Mouse (Mus musculus) hindbrain, embryonic 11.5 days (tissue): Measurements from ENCODE around the gene Khsrp. TPM values are rescaled to one million over a fixed set of nuclear protein-coding genes. Genes with fewer than 3 reads are reported as not detected.

ENCODE experiments used
- ATAC-seq: fragments of 200-750 bp; cut with Nextera tagmentation; 2 replicates; pipeline ENCODE4 v1.8.0; 2017; ENCODE audit warnings: mild to moderate bottlenecking, moderate TSS enrichment, moderate library complexity; ENCODE audit not compliant: low FRiP score
- DNase-seq: peaks from one replicate; pipeline ENCODE4 v3.0.0-alpha.2; 2015; ENCODE audit warnings: low spot score
- H3K27ac ChIP-seq: fragments of 300-500 bp; sonication (generic); 2 replicates; pipeline ENCODE4 v1.5.1; 2014; ENCODE audit warnings: mild to moderate bottlenecking, low read depth, low read length
- H3K27me3 ChIP-seq: fragments of 300-500 bp; sonication (generic); 2 replicates; pipeline ENCODE4 v1.6.1; 2014; ENCODE audit warnings: mild to moderate bottlenecking, low read length, moderate library complexity, mixed read lengths; ENCODE audit not compliant: control insufficient read depth, insufficient read depth
- H3K36me3 ChIP-seq: fragments of 300-500 bp; sonication (generic); 2 replicates; pipeline ENCODE4 v1.6.1; 2014; ENCODE audit warnings: mild to moderate bottlenecking, low read length, moderate library complexity, mixed read lengths; ENCODE audit not compliant: control insufficient read depth, insufficient read depth
- H3K4me1 ChIP-seq: fragments of 300-500 bp; sonication (generic); replicated peaks from 2 replicates; pipeline ENCODE4 v1.6.1; 2014; ENCODE audit warnings: low read length, mixed read lengths; ENCODE audit not compliant: control insufficient read depth, insufficient read depth
- H3K4me2 ChIP-seq: fragments of 300-500 bp; sonication (generic); replicated peaks from 2 replicates; pipeline ENCODE4 v1.6.1; 2014; ENCODE audit warnings: mild to moderate bottlenecking, low read depth, low read length
- H3K4me3 ChIP-seq: fragments of 300-500 bp; sonication (generic); 2 replicates; pipeline ENCODE4 v1.5.1; 2014; ENCODE audit warnings: low read depth, low read length
- H3K9ac ChIP-seq: fragments of 300-500 bp; sonication (generic); 2 replicates; pipeline ENCODE4 v1.6.1; 2014; ENCODE audit warnings: low read depth, low read length
- H3K9me3 ChIP-seq: fragments of 300-500 bp; sonication (generic); 2 replicates; pipeline ENCODE4 v1.6.1; 2016; ENCODE audit warnings: low read length; ENCODE audit not compliant: control insufficient read depth
- WGBS: fragments of 180-500 bp; shearing (Covaris S2); extraction: QIAGEN DNeasy Blood & Tissue Kit; methylation state at CpG from one replicate; pipeline ENCODE4 v1.1.7; 2014; 5-methylcytosine and 5-hydroxymethylcytosine counted together
- polyA plus RNA-seq: library from polyadenylated mRNA; unstranded; fragments of >200 nt; fragmentation: Nextera tagmentation; extraction: Ambion mirVana; gene quantifications from 2 replicates; pipeline ENCODE4 v1.2.1, GENCODE M21; 2014

Khsrp gene
- polyA plus RNA-seq, 1 experiment from 2014 or later = 42.7 TPM

GRCm38 (mm10) chr17:56997029-56997667 is 34.2 kb downstream of the Khsrp start, which contains the start of gene Alkbh7:
Gene Alkbh7, plus strand, starts transcription at chr17:56997339.
- H3K36me3 ChIP-seq = peaks cover 13% of the 10 kb centered on the region; the same call in 1 of the 2 replicates
- H3K9ac ChIP-seq = peak within 1 kb of the TSS; percentile 42
- no peaks in the 10 kb centered on the region for H3K9me3 ChIP-seq
- ATAC-seq (peak; percentile 99), DNase-seq (peak; percentile 93)
- no peak within 1 kb of the TSS for H3K27ac ChIP-seq
- peak within 1 kb of the TSS; percentile 52 for H3K4me3 ChIP-seq
- no peaks in the 10 kb centered on the region for H3K27me3 ChIP-seq
- H3K4me1 ChIP-seq = peaks cover 5% of the 10 kb centered on the region; the same call in 1 of the 2 replicates
- peak within 1 kb of the TSS; percentile 55 for H3K4me2 ChIP-seq
- 1% methylated on average over 38 of the region's 38 CpGs for WGBS

- H3K4me3 ChIP-seq = no peak overlapping the region
- peaks cover 5% of the 10 kb centered on the region; the same call in 1 of the 2 replicates for H3K4me1 ChIP-seq
- no peak; the same call in 1 of the 2 replicates for ATAC-seq
- H3K4me2 ChIP-seq = no peak overlapping the region; the same call in 1 of the 2 replicates
- no peak overlapping the region for H3K9ac ChIP-seq
- H3K9me3 ChIP-seq = no peaks in the 10 kb centered on the region
- no peaks in the 10 kb centered on the region for H3K27me3 ChIP-seq
- H3K36me3 ChIP-seq = peaks cover 13% of the 10 kb centered on the region; the same call in 1 of the 2 replicates
- WGBS = 77% methylated on average over 2 of the region's 2 CpGs
- no peak overlapping the region for H3K27ac ChIP-seq
- no peak for DNase-seq
Observed at GRCm38 (mm10) chr17:56996506-56996905, 34.8 kb downstream of the Khsrp start.

DNA sequence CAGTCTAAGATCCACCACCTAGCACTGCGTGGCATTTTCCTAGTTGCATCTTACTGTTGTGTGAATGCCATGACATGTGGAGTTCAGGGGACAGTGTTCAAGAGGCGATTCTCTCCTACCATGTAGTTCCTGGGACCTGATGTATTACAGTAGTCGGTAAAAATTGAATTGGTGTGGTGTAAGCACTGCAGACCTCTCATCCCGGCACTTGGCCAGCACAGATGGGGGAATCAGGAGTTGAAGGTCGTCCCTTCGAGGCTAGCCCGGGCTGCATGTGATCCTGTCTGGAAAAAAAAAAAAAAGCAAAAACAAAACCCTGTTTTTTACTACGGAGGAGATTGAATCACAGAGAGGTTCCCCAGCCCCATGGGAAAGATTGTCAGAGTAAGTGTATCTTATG is 36.3 kb downstream of the Khsrp start:
- Histone ChIP-seq H3K4me2 (no peak overlapping the region), H3K27ac (no peak overlapping the region), H3K9ac (no peak overlapping the region), H3K4me3 (no peak overlapping the region), H3K9me3 (no peaks in the 10 kb centered on the region), H3K4me1 (peaks cover 11% of the 10 kb centered on the region; the same call in 1 of the 2 replicates), H3K27me3 (no peaks in the 10 kb centered on the region; the same call in 1 of the 2 replicates), H3K36me3 (peaks cover 13% of the 10 kb centered on the region; the same call in 1 of the 2 replicates)
- DNase-seq (no peak), ATAC-seq (no peak)
- 94% methylated on average over 8 of the region's 8 CpGs for WGBS

- WGBS = 81% methylated on average over 2 of the region's 2 CpGs
- DNase-seq = peak; percentile 11
Observed at GRCm38 (mm10) chr17:56990966-56991365, 40.4 kb downstream of the Khsrp start.

DNA sequence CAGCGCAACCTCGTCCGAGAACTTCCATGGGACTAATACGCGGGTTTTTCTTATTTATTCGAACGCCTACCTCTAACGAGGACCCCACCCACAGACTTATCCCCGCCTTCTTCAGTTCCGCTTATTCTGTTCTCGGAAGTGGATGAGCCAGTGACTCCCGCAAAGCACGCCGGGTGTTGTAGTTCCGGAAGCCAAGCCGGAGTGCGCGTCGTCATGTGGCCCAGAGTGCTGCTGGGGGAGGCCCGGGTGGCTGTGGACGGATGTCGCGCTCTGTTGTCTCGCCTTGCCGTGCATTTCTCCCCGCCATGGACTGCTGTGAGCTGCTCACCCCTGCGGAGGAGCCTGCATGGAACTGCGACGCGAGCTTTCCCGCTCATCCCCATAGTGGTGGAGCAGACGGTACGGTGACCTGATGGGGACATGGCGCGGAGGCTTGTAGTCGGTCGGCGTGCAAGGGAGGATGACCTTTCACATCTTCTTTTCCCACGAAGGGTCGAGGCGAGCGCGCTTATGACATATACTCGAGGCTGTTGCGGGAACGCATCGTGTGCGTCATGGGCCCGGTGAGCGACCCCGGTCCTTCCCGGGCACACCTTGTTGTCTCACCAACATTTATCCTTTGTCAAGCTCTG is 41.1 kb downstream of the Khsrp start, which contains the start of gene Clpp:
TSS of gene Clpp (plus strand) at position 191 of the 632 bp plus-strand sequence.
- Histone ChIP-seq H3K9ac (peak within 1 kb of the TSS; percentile 70), H3K27me3 (no peaks in the 10 kb centered on the region; the same call in 1 of the 2 replicates), H3K4me3 (peak within 1 kb of the TSS; percentile 67), H3K9me3 (no peaks in the 10 kb centered on the region), H3K36me3 (peaks cover 8% of the 10 kb centered on the region; the same call in 1 of the 2 replicates), H3K4me2 (peak within 1 kb of the TSS; percentile 57), H3K27ac (peak within 1 kb of the TSS; percentile 59; the same call in 1 of the 2 replicates), H3K4me1 (peaks cover 6% of the 10 kb centered on the region; the same call in 1 of the 2 replicates)
- peak; percentile 95 for DNase-seq
- under 1% methylated on average over 52 of the region's 52 CpGs for WGBS
- ATAC-seq = peak; percentile 96

More at GRCm38 (mm10) chr17:56990966-56991365, 40.4 kb downstream of the Khsrp start:
- Histone ChIP-seq H3K27ac (no peak overlapping the region), H3K4me2 (peak overlapping the region; percentile 57), H3K9ac (peak overlapping the region; percentile 61), H3K36me3 (peaks cover 8% of the 10 kb centered on the region; the same call in 1 of the 2 replicates), H3K4me3 (peak overlapping the region; percentile 67), H3K9me3 (no peaks in the 10 kb centered on the region), H3K27me3 (no peaks in the 10 kb centered on the region; the same call in 1 of the 2 replicates), H3K4me1 (peaks cover 6% of the 10 kb centered on the region; the same call in 1 of the 2 replicates)
- no peak for ATAC-seq

- 4% methylated on average over 25 of the region's 25 CpGs for WGBS
- H3K36me3 ChIP-seq = peaks cover 6% of the 10 kb centered on the region; the same call in 1 of the 2 replicates
Observed at GRCm38 (mm10) chr17:56989467-56990114, 41.7 kb downstream of the Khsrp start.

DNA sequence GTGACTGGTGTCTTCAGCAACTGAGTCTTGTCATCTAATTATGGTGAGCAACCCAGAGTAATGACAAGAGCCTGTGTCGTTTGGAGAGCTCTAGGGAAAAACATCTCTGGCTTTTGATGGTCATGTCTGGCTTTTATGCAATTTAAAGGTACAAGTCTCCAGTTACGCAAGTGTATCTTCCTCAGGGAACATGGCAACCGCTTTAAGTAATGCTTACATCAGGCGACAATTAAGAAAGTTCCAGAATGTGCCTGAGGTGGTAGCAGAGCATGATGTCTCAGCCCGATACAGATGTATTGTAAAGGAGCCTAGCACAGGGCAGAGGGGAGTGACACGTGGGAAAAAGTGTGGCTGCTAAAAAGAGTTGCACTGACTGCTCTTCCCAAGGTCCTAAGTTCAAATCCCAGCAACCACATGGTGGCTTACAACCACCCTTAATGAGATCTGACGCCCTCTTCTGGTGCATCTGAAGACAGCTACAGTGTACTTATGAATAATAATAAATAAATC is 42.3 kb downstream of the Khsrp start:
- 79% methylated on average over 7 of the region's 7 CpGs for WGBS
- DNase-seq (no peak), ATAC-seq (no peak)
- Histone ChIP-seq H3K4me2 (peak overlapping the region; percentile 57), H3K4me1 (peaks cover 6% of the 10 kb centered on the region; the same call in 1 of the 2 replicates), H3K9me3 (no peaks in the 10 kb centered on the region), H3K9ac (peak overlapping the region; percentile 3; the same call in 1 of the 2 replicates), H3K27me3 (no peaks in the 10 kb centered on the region; the same call in 1 of the 2 replicates), H3K4me3 (peak overlapping the region; percentile 67; the same call in 1 of the 2 replicates), H3K27ac (no peak overlapping the region), H3K36me3 (peaks cover 6% of the 10 kb centered on the region; the same call in 1 of the 2 replicates)

More at GRCm38 (mm10) chr17:56989467-56990114, 41.7 kb downstream of the Khsrp start:
- Histone ChIP-seq H3K4me1 (peaks cover 6% of the 10 kb centered on the region; the same call in 1 of the 2 replicates), H3K4me2 (peak overlapping the region; percentile 57), H3K27me3 (no peaks in the 10 kb centered on the region; the same call in 1 of the 2 replicates), H3K9ac (peak overlapping the region; percentile 70), H3K4me3 (peak overlapping the region; percentile 67), H3K27ac (peak overlapping the region; percentile 59; the same call in 1 of the 2 replicates), H3K9me3 (no peaks in the 10 kb centered on the region)
- ATAC-seq = peak; percentile 95
- peak; percentile 87 for DNase-seq

DNA sequence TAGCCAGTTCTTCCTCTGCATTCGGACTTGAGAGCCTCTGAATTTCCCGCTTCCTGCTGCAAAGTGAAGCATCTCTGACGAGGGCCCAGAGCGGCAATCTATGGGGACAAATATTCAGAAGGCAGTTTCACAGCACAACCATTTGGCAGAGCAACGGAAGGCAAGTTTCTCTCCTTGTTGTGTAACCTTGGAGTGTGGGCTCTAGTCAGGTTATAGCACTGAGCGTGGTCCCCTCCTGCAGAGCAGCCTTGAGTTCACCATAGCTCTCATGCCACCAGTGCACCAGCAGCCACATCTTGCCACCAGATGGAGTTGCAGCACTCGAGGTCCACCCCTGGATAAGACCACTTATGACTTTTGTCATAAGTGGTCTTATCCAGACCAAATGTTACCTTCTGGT is 42.9 kb downstream of the Khsrp start:
- H3K9me3 ChIP-seq = no peaks in the 10 kb centered on the region
- no peaks in the 10 kb centered on the region; the same call in 1 of the 2 replicates for H3K27me3 ChIP-seq
- no peak overlapping the region for H3K9ac ChIP-seq
- DNase-seq (no peak), ATAC-seq (no peak)
- H3K36me3 ChIP-seq = peaks cover 2% of the 10 kb centered on the region; the same call in 1 of the 2 replicates
- peaks cover 6% of the 10 kb centered on the region; the same call in 1 of the 2 replicates for H3K4me1 ChIP-seq
- no peak overlapping the region for H3K4me3 ChIP-seq
- WGBS = 90% methylated on average over 7 of the region's 7 CpGs
- no peak overlapping the region for H3K4me2 ChIP-seq
- H3K27ac ChIP-seq = no peak overlapping the region
